Mouse (Mus musculus): ENCODE data around the gene Luzp1.

Gene Luzp1

GRCm38 (mm10) chr4:136521898-136522297 lies 52.3 kb downstream of the Luzp1 start:
- in situ Hi-C loops (cut with MboI; ENCODE audit: unreplicated experiment in 2 of 2): loop anchor here in 1 of 2 experiments (10.0 kb wide), 1 partner anchor 93 kb away; the partner anchor contains the start of gene Tex46

GRCm38 (mm10) chr4:136524309-136524708 lies 54.7 kb downstream of the Luzp1 start:
- in situ Hi-C loops (cut with MboI; ENCODE audit: unreplicated experiment in 2 of 2): loop anchor here in 1 of 2 experiments (10.0 kb wide), 1 partner anchor 90 kb away; the partner anchor contains the start of gene Tex46

- in situ Hi-C loops (cut with MboI; ENCODE audit: unreplicated experiment in 2 of 2): loop anchor here (5.0 to 10.0 kb wide), 3 partner anchors 69 to 96 kb away; partner anchors contain the start of genes Lactbl1 (in 1 of the 2) and Tex46 (in 1 of the 2)
Observed at GRCm38 (mm10) chr4:136526412-136526811, 56.9 kb downstream of the Luzp1 start.

GRCm38 (mm10) chr4:136545151-136545550 lies 75.6 kb downstream of the Luzp1 start:
- in situ Hi-C loops (cut with MboI; ENCODE audit: unreplicated experiment in 2 of 2): loop anchor here in 1 of 2 experiments (10.0 kb wide), 1 partner anchor 50 kb away; no protein-coding TSS in a partner anchor

- in situ Hi-C loops (cut with MboI; ENCODE audit: unreplicated experiment in 2 of 2): loop anchor here in 1 of 2 experiments (10.0 kb wide), 1 partner anchor 48 kb away; no protein-coding TSS in a partner anchor
Observed at GRCm38 (mm10) chr4:136546279-136547045, 76.9 kb downstream of the Luzp1 start.

GRCm38 (mm10) chr4:136547721-136548120 lies 78.2 kb downstream of the Luzp1 start:
- in situ Hi-C loops (cut with MboI; ENCODE audit: unreplicated experiment in 2 of 2): loop anchor here in 1 of 2 experiments (10.0 kb wide), 1 partner anchor 47 kb away; no protein-coding TSS in a partner anchor

- in situ Hi-C loops (cut with MboI; ENCODE audit: unreplicated experiment in 2 of 2): loop anchor here in 1 of 2 experiments (10.0 kb wide), 1 partner anchor 46 kb away; no protein-coding TSS in a partner anchor
Observed at GRCm38 (mm10) chr4:136548381-136548801, 78.8 kb downstream of the Luzp1 start.

- in situ Hi-C loops (cut with MboI; ENCODE audit: unreplicated experiment in 2 of 2): no loop called here
Observed at GRCm38 (mm10) chr4:136553108-136553507, 83.5 kb downstream of the Luzp1 start.

GRCm38 (mm10) chr4:136557638-136558037 lies 88.1 kb downstream of the Luzp1 start:
- in situ Hi-C loops (cut with MboI; ENCODE audit: unreplicated experiment in 2 of 2): no loop called here

GRCm38 (mm10) chr4:136559690-136560089 lies 90.1 kb downstream of the Luzp1 start:
- in situ Hi-C loops (cut with MboI; ENCODE audit: unreplicated experiment in 2 of 2): no loop called here

GRCm38 (mm10) chr4:136560270-136560991 lies 90.9 kb downstream of the Luzp1 start:
- in situ Hi-C loops (cut with MboI; ENCODE audit: unreplicated experiment in 2 of 2): no loop called here

GRCm38 (mm10) chr4:136562755-136563154 lies 93.2 kb downstream of the Luzp1 start:
- in situ Hi-C loops (cut with MboI; ENCODE audit: unreplicated experiment in 2 of 2): no loop called here

- in situ Hi-C loops (cut with MboI; ENCODE audit: unreplicated experiment in 2 of 2): no loop called here
Observed at GRCm38 (mm10) chr4:136568629-136569028, 99.1 kb downstream of the Luzp1 start.

- in situ Hi-C loops (cut with MboI; ENCODE audit: unreplicated experiment in 2 of 2): no loop called here
Observed at GRCm38 (mm10) chr4:136569998-136570397, 100.4 kb downstream of the Luzp1 start.

GRCm38 (mm10) chr4:136581885-136582284 lies 112.3 kb downstream of the Luzp1 start:
- in situ Hi-C loops (cut with MboI; ENCODE audit: unreplicated experiment in 2 of 2): no loop called here

GRCm38 (mm10) chr4:136587221-136587827 lies 117.8 kb downstream of the Luzp1 start:
- in situ Hi-C loops (cut with MboI; ENCODE audit: unreplicated experiment in 2 of 2): no loop called here

GRCm38 (mm10) chr4:136588003-136588402 lies 118.4 kb downstream of the Luzp1 start:
- in situ Hi-C loops (cut with MboI; ENCODE audit: unreplicated experiment in 2 of 2): no loop called here

- in situ Hi-C loops (cut with MboI; ENCODE audit: unreplicated experiment in 2 of 2): loop anchor here in 1 of 2 experiments (10.0 kb wide), 1 partner anchor 47 kb away; no protein-coding TSS in a partner anchor
Observed at GRCm38 (mm10) chr4:136592111-136592510, 122.5 kb downstream of the Luzp1 start.

GRCm38 (mm10) chr4:136594006-136594405 lies 124.4 kb downstream of the Luzp1 start:
- in situ Hi-C loops (cut with MboI; ENCODE audit: unreplicated experiment in 2 of 2): loop anchor here in 1 of 2 experiments (10.0 kb wide), 1 partner anchor 49 kb away; no protein-coding TSS in a partner anchor

GRCm38 (mm10) chr4:136595221-136595620 lies 125.7 kb downstream of the Luzp1 start:
- in situ Hi-C loops (cut with MboI; ENCODE audit: unreplicated experiment in 2 of 2): loop anchor here in 1 of 2 experiments (10.0 kb wide), 1 partner anchor 50 kb away; no protein-coding TSS in a partner anchor

Measured in v-Abl transformed pro-B cells (cell line).